Mouse (Mus musculus): Measurements from ENCODE around the gene Smarcd2. TPM values are rescaled to one million over a fixed set of nuclear protein-coding genes. Genes with fewer than 3 reads are reported as not detected.
"Not testable (repeated sequence)": the region's sequence is repeated elsewhere in the genome, so short reads cannot be mapped to it uniquely, and the experiment has no call there.

Smarcd2 gene
- total and polyA plus RNA-seq, 2 experiments from 2014 or later, result 9.5 to 16.9 TPM

- no peak overlapping the region for H3K27ac ChIP-seq (ENCODE audit: low read depth, low read length)
- H3K4me2 ChIP-seq (ENCODE audit: low read depth), result no peak overlapping the region
- WGBS, result 93% methylated on average over 7 of the region's 7 CpGs
- no peak overlapping the region for H3K9ac ChIP-seq
- H3K4me1 ChIP-seq (ENCODE audit: insufficient read depth), result no peaks in the 10 kb centered on the region
- no peaks in the 10 kb centered on the region for H3K27me3 ChIP-seq (ENCODE audit: insufficient read depth, low read length)
- ATAC-seq (no peak), DNase-seq (no peak)
- no peak overlapping the region for H3K4me3 ChIP-seq (ENCODE audit: low read depth, low read length)
- TF ChIP-seq CTCF (IDR thresholded peaks at IDR 0.05; ENCODE audit: low read depth), result no peak
- H3K36me3 ChIP-seq (ENCODE audit: insufficient read depth), result peaks cover 87% of the 10 kb centered on the region
- no peaks in the 10 kb centered on the region for H3K9me3 ChIP-seq (ENCODE audit: low read length)
These were observed 23.4 kb downstream of the Smarcd2 start for GRCm38 (mm10) chr11:106249326-106249725.

GRCm38 (mm10) chr11:106246834-106247233, 25.9 kb downstream of the Smarcd2 start:
- H3K36me3 ChIP-seq (ENCODE audit: insufficient read depth), result peaks cover 89% of the 10 kb centered on the region
- no peak overlapping the region for H3K4me3 ChIP-seq (ENCODE audit: low read depth, low read length)
- no peaks in the 10 kb centered on the region for H3K27me3 ChIP-seq (ENCODE audit: insufficient read depth, low read length)
- no peak for DNase-seq
- no peak for ATAC-seq
- H3K9ac ChIP-seq, result no peak overlapping the region
- no peaks in the 10 kb centered on the region for H3K4me1 ChIP-seq (ENCODE audit: insufficient read depth)
- H3K27ac ChIP-seq (ENCODE audit: low read depth, low read length), result no peak overlapping the region
- peak; percentile 56 for TF ChIP-seq CTCF (IDR thresholded peaks at IDR 0.05; ENCODE audit: low read depth)
- WGBS, result 96% methylated on average over 1 of the region's 1 CpGs
- no peaks in the 10 kb centered on the region for H3K9me3 ChIP-seq (ENCODE audit: low read length)
- no peak overlapping the region for H3K4me2 ChIP-seq (ENCODE audit: low read depth)

- TF ChIP-seq CTCF (IDR thresholded peaks at IDR 0.05; ENCODE audit: low read depth), result peak; percentile 30; the same call in 1 of the 2 replicates
- not testable (repeated sequence) for H3K27ac ChIP-seq (ENCODE audit: low read depth, low read length); H3K27me3 ChIP-seq (ENCODE audit: insufficient read depth, low read length); H3K9me3 ChIP-seq (ENCODE audit: low read length); H3K4me1 ChIP-seq (ENCODE audit: insufficient read depth); ATAC-seq; H3K9ac ChIP-seq; H3K4me3 ChIP-seq (ENCODE audit: low read depth, low read length); H3K4me2 ChIP-seq (ENCODE audit: low read depth); DNase-seq
- 83% methylated on average over 8 of the region's 8 CpGs for WGBS
- peaks cover 51% of the 10 kb centered on the region for H3K36me3 ChIP-seq (ENCODE audit: insufficient read depth)
These were observed 38.8 kb downstream of the Smarcd2 start for GRCm38 (mm10) chr11:106233978-106234377.

GRCm38 (mm10) chr11:106220603-106221002, 52.2 kb downstream of the Smarcd2 start:
- Histone ChIP-seq H3K4me3 (ENCODE audit: low read depth, low read length) (no peak overlapping the region), H3K9ac (no peak overlapping the region), H3K27me3 (ENCODE audit: insufficient read depth, low read length) (no peaks in the 10 kb centered on the region), H3K9me3 (ENCODE audit: low read length) (no peaks in the 10 kb centered on the region), H3K4me1 (ENCODE audit: insufficient read depth) (peaks cover 12% of the 10 kb centered on the region), H3K4me2 (ENCODE audit: low read depth) (no peak overlapping the region), H3K27ac (ENCODE audit: low read depth, low read length) (no peak overlapping the region), H3K36me3 (ENCODE audit: insufficient read depth) (peaks cover 10% of the 10 kb centered on the region)
- no peak for TF ChIP-seq CTCF (IDR thresholded peaks at IDR 0.05; ENCODE audit: low read depth)
- ATAC-seq (no peak), DNase-seq (no peak)
- WGBS, result 89% methylated on average over 3 of the region's 3 CpGs

- ATAC-seq, result peak; percentile 94
- H3K4me1 ChIP-seq (ENCODE audit: insufficient read depth), result peaks cover 16% of the 10 kb centered on the region
These were observed 55.9 kb downstream of the Smarcd2 start, which contains the start of gene Ddx42 for GRCm38 (mm10) chr11:106216730-106217490. Ddx42 (plus strand) TSS chr11:106216926.

GRCm38 (mm10) chr11:106215927-106216729, 56.6 kb downstream of the Smarcd2 start, which contains the start of gene Ccdc47:
Ccdc47 (minus strand) TSS chr11:106216344.
- Histone ChIP-seq H3K9me3 (ENCODE audit: low read length) (no peaks in the 10 kb centered on the region), H3K27ac (ENCODE audit: low read depth, low read length) (peak within 1 kb of the TSS; percentile 97), H3K4me2 (ENCODE audit: low read depth) (peak within 1 kb of the TSS; percentile 65), H3K4me3 (ENCODE audit: low read depth, low read length) (peak within 1 kb of the TSS; percentile 92), H3K9ac (peak within 1 kb of the TSS; percentile 99), H3K36me3 (ENCODE audit: insufficient read depth) (peaks cover 16% of the 10 kb centered on the region), H3K27me3 (ENCODE audit: insufficient read depth, low read length) (no peaks in the 10 kb centered on the region), H3K4me1 (ENCODE audit: insufficient read depth) (peaks cover 16% of the 10 kb centered on the region)
- ATAC-seq, result peak; percentile 96
- no peak for TF ChIP-seq CTCF (IDR thresholded peaks at IDR 0.05; ENCODE audit: low read depth)
- under 1% methylated on average over 46 of the region's 46 CpGs for WGBS
- DNase-seq, result peak; percentile 99

More at GRCm38 (mm10) chr11:106216730-106217490, 55.9 kb downstream of the Smarcd2 start, which contains the start of gene Ddx42:
- Histone ChIP-seq H3K27ac (ENCODE audit: low read depth, low read length) (peak within 1 kb of the TSS; percentile 97), H3K27me3 (ENCODE audit: insufficient read depth, low read length) (no peaks in the 10 kb centered on the region), H3K4me3 (ENCODE audit: low read depth, low read length) (peak within 1 kb of the TSS; percentile 92), H3K36me3 (ENCODE audit: insufficient read depth) (peaks cover 8% of the 10 kb centered on the region; the same call in 1 of the 2 replicates), H3K9me3 (ENCODE audit: low read length) (no peaks in the 10 kb centered on the region), H3K4me2 (ENCODE audit: low read depth) (peak within 1 kb of the TSS; percentile 65), H3K9ac (peak within 1 kb of the TSS; percentile 99)
- 3% methylated on average over 70 of the region's 70 CpGs for WGBS
- peak; percentile 98 for DNase-seq
- TF ChIP-seq CTCF (IDR thresholded peaks at IDR 0.05; ENCODE audit: low read depth), result no peak
